Mouse (Mus musculus) C2C12 (cell line): ENCODE results near the gene Iqgap3.

ENCODE experiments used
- CTCF ChIP-seq: IDR thresholded peaks from one replicate; pipeline ENCODE4 v1.5.1; 2011; ENCODE audit not compliant: control insufficient read depth, insufficient read depth, insufficient read length
- MYOG ChIP-seq: IDR thresholded peaks from one replicate; pipeline ENCODE4 v1.6.1; 2011; ENCODE audit not compliant: control insufficient read depth, insufficient read length; ENCODE audit errors: extremely low read depth

- TF ChIP-seq MYOG: no peak
- TF ChIP-seq CTCF: no peak
Observed at GRCm38 (mm10) chr3:88143961-88144486, 62.3 kb downstream of the Iqgap3 start.
